Mouse (Mus musculus) heart, embryonic 11.5 days (tissue): ENCODE measurements around the gene Tuba1b. TPM values are rescaled to one million over a fixed set of nuclear protein-coding genes. Genes with fewer than 3 reads are reported as not detected.
A peak's percentile ranks its signal among the peaks of the same experiment; 100 is the strongest.
"Not testable (repeated sequence)": the region's sequence is repeated elsewhere in the genome, so short reads cannot be mapped to it uniquely, and the experiment has no call there.

ENCODE experiments used
- ATAC-seq: fragments of 200-750 bp; cut with Nextera tagmentation; replicated peaks from 2 replicates; pipeline ENCODE4 v1.8.0; 2017; ENCODE audit warnings: moderate library complexity; ENCODE audit not compliant: insufficient number of reproducible peaks, low FRiP score, low TSS enrichment
- H3K27ac ChIP-seq: fragments of 300-500 bp; sonication (generic); 2 replicates; pipeline ENCODE4 v1.5.1; 2014; ENCODE audit warnings: mild to moderate bottlenecking, low read depth, low read length
- H3K27me3 ChIP-seq: fragments of 300-500 bp; sonication (generic); 2 replicates; pipeline ENCODE4 v1.6.1; 2014; ENCODE audit warnings: mild to moderate bottlenecking, low read length, mixed read lengths; ENCODE audit not compliant: control insufficient read depth, insufficient read depth
- H3K36me3 ChIP-seq: fragments of 300-500 bp; sonication (generic); 2 replicates; pipeline ENCODE4 v1.6.1; 2014; ENCODE audit warnings: mild to moderate bottlenecking, low read length, moderate library complexity, mixed read lengths; ENCODE audit not compliant: control insufficient read depth, insufficient read depth
- H3K4me1 ChIP-seq: fragments of 300-500 bp; sonication (generic); 2 replicates; pipeline ENCODE4 v1.6.1; 2014; ENCODE audit warnings: low read length; ENCODE audit not compliant: control insufficient read depth, insufficient read depth
- H3K4me2 ChIP-seq: fragments of 300-500 bp; sonication (generic); 2 replicates; pipeline ENCODE4 v1.6.1; 2014; ENCODE audit warnings: mild to moderate bottlenecking, moderate library complexity
- H3K4me3 ChIP-seq: fragments of 300-500 bp; sonication (generic); 2 replicates; pipeline ENCODE4 v1.5.1; 2014; ENCODE audit warnings: low read depth, low read length
- H3K9ac ChIP-seq: fragments of 300-500 bp; sonication (generic); 2 replicates; pipeline ENCODE4 v1.6.1; 2014; ENCODE audit warnings: mild to moderate bottlenecking, low read depth, low read length, moderate library complexity
- H3K9me3 ChIP-seq: fragments of 300-500 bp; sonication (generic); replicated peaks from 2 replicates; pipeline ENCODE4 v1.6.1; 2016; ENCODE audit warnings: low read length; ENCODE audit not compliant: control insufficient read depth
- WGBS: fragments of 180-500 bp; shearing (Covaris S2); extraction: QIAGEN DNeasy Blood & Tissue Kit; methylation state at CpG from one replicate; pipeline ENCODE4 v1.1.7; 2014; ENCODE audit not compliant: insufficient replicate concordance; 5-methylcytosine and 5-hydroxymethylcytosine counted together
- polyA plus RNA-seq: library from polyadenylated mRNA; unstranded; fragments of >200 nt; fragmentation: Nextera tagmentation; extraction: Ambion mirVana; gene quantifications from 2 replicates; pipeline ENCODE4 v1.2.1, GENCODE M21; 2014

The Tuba1b gene
- polyA plus RNA-seq, 1 experiment from 2014 or later, result 1,819 TPM

DNA sequence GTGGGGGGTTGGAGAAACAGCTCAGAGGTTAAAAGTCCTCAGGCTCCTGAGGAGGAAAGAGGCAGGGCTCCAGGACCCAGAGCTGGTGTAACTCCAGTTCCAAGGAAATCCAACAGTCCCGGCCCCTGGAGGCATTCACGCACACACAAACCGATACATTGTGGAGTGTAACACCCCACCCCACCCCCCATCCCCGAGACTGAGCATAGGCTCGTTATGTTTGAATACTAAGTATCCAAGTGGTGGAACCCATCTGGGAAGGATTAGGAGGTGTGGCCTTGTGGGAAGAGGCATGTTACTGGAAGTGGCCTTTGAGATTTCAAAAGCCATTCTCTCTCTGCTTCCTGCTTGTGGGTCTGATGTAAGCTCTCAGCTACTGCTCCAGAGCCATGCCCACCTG is 12.9 kb downstream of the Tuba1b start:
- WGBS, result 76% methylated on average over 5 of the region's 5 CpGs
- H3K4me2 ChIP-seq, result no peak overlapping the region
- H3K36me3 ChIP-seq, result no peaks in the 10 kb centered on the region
- H3K9ac ChIP-seq, result no peak overlapping the region
- no peak overlapping the region for H3K4me3 ChIP-seq
- H3K27ac ChIP-seq, result no peak overlapping the region
- peaks cover 5% of the 10 kb centered on the region for H3K4me1 ChIP-seq
- H3K27me3 ChIP-seq, result no peaks in the 10 kb centered on the region
- H3K9me3 ChIP-seq, result no peaks in the 10 kb centered on the region
- ATAC-seq, result no peak

DNA sequence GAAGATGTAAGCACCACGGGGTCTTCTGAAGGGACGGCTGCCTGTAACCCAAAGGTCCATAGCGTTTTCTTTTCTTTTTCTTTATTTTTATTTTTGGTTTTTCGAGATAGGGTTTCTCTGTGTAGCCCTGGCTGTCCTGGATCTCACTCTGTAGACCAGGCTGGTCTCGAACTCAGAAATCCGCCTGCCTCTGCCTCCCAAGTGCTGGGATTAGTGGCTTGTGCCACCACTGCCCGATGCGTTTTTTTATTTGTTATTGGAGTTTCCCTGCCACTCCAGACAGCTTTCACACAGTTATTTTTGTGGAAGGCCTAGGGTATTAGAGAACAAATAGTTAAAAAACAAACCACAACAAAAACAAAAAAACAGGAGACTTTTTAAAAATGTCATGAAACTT is 15.9 kb downstream of the Tuba1b start:
- Histone ChIP-seq H3K27ac (peak overlapping the region; percentile 62), H3K4me2 (peak overlapping the region; percentile 84), H3K4me3 (peak overlapping the region; percentile 93), H3K4me1 (peaks cover 12% of the 10 kb centered on the region), H3K9ac (peak overlapping the region; percentile 66)
- not testable (repeated sequence) for H3K9me3 ChIP-seq, H3K36me3 ChIP-seq, H3K27me3 ChIP-seq, ATAC-seq
- 22% methylated on average over 8 of the region's 8 CpGs for WGBS

DNA sequence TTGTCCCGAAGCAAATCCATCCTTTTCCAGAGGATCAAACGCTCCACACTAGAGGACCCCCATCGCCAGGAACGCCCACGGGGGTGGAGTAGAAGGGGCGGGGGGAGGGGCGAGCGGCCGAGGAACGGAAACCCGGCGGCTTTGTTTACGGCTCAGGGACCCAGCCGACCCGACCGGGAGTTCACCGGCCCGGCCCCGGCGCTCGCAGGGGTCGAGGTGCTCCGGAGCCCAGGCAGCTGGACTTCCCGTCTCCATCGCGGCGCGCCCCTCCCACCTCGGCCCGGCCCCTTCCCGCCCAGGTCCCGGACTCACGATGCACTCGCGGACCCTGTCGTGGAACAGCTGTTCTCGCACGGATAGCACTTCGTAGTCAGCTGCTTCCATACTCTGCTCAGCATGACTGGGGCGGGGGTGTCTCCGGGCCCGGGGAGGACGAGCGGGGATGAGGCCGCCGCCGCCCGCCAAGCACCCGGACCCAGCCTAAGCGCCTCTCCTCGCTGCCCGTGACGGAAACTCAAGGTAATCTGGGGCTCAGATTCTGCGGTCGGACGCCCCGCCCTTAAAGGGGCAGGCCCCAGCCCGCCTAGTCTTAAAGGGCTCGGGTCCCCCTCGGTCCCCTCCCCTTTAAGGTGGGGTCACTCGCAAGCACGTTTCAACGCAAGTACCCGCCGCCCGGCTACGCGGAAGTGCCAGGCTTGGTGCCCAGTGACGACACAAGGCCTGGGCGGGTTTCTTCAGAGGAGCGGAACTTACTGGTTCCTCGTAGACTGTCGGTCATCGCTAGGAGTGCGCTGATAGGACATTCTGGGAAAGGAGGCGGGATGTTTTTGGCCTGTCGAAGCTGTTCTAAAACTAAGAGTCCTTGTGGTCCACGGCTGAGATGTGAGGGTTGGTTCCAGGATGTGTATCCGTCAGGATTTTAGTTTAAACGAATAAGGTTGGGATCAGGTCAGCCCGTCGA is 16.5 kb downstream of the Tuba1b start, which contains the start of gene Lmbr1l:
TSS of gene Lmbr1l (minus strand) at position 694 of the 961 bp plus-strand sequence.
- no peaks in the 10 kb centered on the region for H3K9me3 ChIP-seq
- peak within 1 kb of the TSS; percentile 89 for H3K9ac ChIP-seq
- under 1% methylated on average over 82 of the region's 82 CpGs for WGBS
- peak within 1 kb of the TSS; percentile 84 for H3K4me2 ChIP-seq
- peak; percentile 97 for ATAC-seq
- peak within 1 kb of the TSS; percentile 91 for H3K27ac ChIP-seq
- no peaks in the 10 kb centered on the region; the same call in 1 of the 2 replicates for H3K36me3 ChIP-seq
- no peaks in the 10 kb centered on the region for H3K27me3 ChIP-seq
- H3K4me1 ChIP-seq, result peaks cover 12% of the 10 kb centered on the region
- peak within 1 kb of the TSS; percentile 93 for H3K4me3 ChIP-seq

DNA sequence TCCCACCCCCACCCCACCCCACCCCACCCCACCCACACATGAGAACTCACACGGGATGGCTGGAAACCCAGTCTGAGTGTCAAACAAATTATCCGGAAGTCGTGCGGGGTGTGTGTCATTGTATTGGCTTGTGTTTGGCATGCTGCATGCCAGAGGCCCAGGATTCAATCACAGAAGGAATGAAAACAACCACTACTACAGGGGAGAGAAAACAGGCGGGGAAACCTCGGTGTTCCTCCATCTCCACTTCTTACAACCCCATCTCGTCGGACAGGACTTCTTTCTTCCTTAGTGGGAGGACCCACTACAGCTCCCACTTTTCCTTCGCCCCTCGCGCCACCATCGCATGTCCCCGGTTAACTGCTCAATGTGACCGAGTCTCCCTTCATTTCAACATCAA is 17.3 kb downstream of the Tuba1b start:
- Histone ChIP-seq H3K4me3 (peak overlapping the region; percentile 93), H3K9ac (peak overlapping the region; percentile 89), H3K4me2 (peak overlapping the region; percentile 84), H3K27me3 (no peaks in the 10 kb centered on the region), H3K9me3 (no peaks in the 10 kb centered on the region), H3K27ac (peak overlapping the region; percentile 91), H3K4me1 (peaks cover 12% of the 10 kb centered on the region), H3K36me3 (peaks cover 4% of the 10 kb centered on the region)
- under 1% methylated on average over 14 of the region's 14 CpGs for WGBS
- no peak for ATAC-seq

DNA sequence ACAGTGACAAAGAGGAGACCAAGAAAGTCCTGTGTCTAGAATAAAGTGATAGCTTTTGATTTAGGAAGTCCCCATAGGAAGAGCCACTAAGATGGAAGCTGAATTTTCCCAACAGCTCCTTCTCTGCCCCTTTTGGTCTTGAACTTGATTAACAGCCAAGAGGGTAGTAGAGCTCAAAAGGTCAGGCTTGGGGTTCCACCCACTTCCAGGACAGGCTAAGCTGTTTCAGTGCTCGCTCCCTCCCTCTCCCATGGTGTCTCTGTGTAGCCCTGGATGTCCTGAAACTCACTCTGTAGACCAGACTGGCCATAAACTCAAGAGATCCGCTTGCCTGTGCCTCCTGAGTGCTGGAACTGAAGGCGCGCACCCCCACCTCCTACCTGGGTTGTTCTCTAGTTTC is 18.3 kb downstream of the Tuba1b start:
- H3K4me2 ChIP-seq, result peak overlapping the region; percentile 84; the same call in 1 of the 2 replicates
- H3K27me3 ChIP-seq, result no peaks in the 10 kb centered on the region
- no peak for ATAC-seq
- H3K4me1 ChIP-seq, result peaks cover 12% of the 10 kb centered on the region
- peaks cover 12% of the 10 kb centered on the region for H3K36me3 ChIP-seq
- H3K9me3 ChIP-seq, result no peaks in the 10 kb centered on the region
- 0 out of 2 replicates have a peak overlapping the region, but pooled peaks have one; percentile 93 for H3K4me3 ChIP-seq
- no peak overlapping the region for H3K27ac ChIP-seq
- 84% methylated on average over 4 of the region's 4 CpGs for WGBS
- H3K9ac ChIP-seq, result no peak overlapping the region

DNA sequence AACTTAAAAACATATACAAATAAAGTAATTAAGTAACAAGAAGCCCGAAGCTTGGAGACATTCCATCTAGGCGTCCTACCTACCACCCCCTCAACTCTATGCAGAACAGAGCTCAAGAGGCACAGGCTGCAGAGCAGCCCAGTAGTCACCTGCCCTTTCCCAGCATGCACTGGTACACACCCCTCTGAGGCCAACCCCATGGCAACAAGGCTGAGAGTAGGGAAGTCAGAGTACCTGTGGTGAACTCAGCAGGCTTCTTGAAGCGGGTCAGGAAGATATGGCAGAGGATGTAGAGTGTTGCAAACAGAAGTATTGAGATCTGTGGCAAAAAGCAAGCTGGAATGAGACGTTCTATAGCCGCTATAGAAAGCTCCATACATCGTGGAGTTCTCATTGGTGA is 19.5 kb downstream of the Tuba1b start:
- no peak overlapping the region for H3K4me3 ChIP-seq
- H3K4me2 ChIP-seq, result no peak overlapping the region
- peaks cover 13% of the 10 kb centered on the region for H3K36me3 ChIP-seq
- H3K27me3 ChIP-seq, result no peaks in the 10 kb centered on the region
- H3K27ac ChIP-seq, result no peak overlapping the region
- H3K4me1 ChIP-seq, result peaks cover 12% of the 10 kb centered on the region
- H3K9me3 ChIP-seq, result no peaks in the 10 kb centered on the region
- WGBS, result 88% methylated on average over 6 of the region's 6 CpGs
- H3K9ac ChIP-seq, result no peak overlapping the region
- no peak for ATAC-seq

DNA sequence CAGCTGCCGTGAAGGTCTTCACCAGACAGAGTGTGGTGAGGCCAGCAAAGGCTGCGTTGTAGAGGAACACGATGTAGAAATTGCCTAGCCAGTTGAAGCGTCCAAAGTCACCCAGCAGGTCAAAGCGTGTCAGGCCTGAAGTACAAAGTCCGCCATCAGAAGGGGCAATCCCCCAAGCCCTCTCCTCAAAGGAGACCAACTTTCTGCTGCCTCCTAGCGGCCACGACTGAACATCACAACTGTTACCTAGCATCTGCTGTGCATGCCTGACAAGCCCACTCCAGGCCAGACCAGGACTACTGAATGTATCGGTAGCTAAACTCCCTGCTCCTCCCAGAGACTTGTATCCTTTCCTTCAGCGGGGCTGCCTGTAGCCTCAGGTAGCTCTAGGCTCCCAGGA is 29.7 kb downstream of the Tuba1b start:
- Histone ChIP-seq H3K36me3 (peaks cover 22% of the 10 kb centered on the region), H3K4me2 (no peak overlapping the region), H3K9me3 (no peaks in the 10 kb centered on the region), H3K9ac (no peak overlapping the region), H3K4me1 (no peaks in the 10 kb centered on the region), H3K27ac (no peak overlapping the region), H3K4me3 (no peak overlapping the region), H3K27me3 (no peaks in the 10 kb centered on the region)
- WGBS, result 31% methylated on average over 10 of the region's 10 CpGs
- ATAC-seq, result no peak

DNA sequence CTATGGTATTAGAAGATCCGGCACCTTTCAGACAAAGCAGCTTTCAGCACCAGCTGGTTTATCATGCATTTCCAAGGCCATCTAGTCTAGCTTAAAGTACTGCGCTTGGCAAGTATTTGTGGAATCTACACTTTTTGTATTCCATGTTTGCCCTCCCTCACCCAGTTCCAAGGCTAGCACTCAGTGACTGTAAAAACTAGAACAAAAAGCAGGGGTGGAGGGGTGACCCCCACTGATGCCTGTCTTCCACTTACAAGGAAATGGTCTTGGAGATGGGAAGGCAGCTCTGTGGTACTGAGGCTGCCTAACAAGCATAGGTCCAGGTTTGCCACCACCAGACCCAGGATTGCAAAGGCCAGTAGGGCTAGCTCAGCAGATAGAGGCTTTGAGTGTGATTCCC is 31.8 kb downstream of the Tuba1b start:
- Histone ChIP-seq H3K27me3 (peaks cover 18% of the 10 kb centered on the region), H3K9ac (no peak overlapping the region), H3K36me3 (peaks cover 16% of the 10 kb centered on the region), H3K4me2 (no peak overlapping the region), H3K27ac (no peak overlapping the region), H3K4me1 (peaks cover 11% of the 10 kb centered on the region), H3K9me3 (no peaks in the 10 kb centered on the region), H3K4me3 (no peak overlapping the region)
- WGBS, result 81% methylated on average over 2 of the region's 2 CpGs
- ATAC-seq, result no peak
